Mouse (Mus musculus) C2C12 (cell line): ENCODE results near the gene Gm12886.

Source experiments
- CEBPB ChIP-seq: IDR thresholded peaks from one replicate; pipeline ENCODE4 v1.6.1; 2011; ENCODE audit warnings: low read depth, mild to moderate bottlenecking, control low read depth, moderate library complexity
- CTCF ChIP-seq: IDR thresholded peaks from one replicate; pipeline ENCODE4 v1.5.1; 2011; ENCODE audit not compliant: control insufficient read depth, insufficient read depth, insufficient read length
- FOSL1 ChIP-seq: IDR thresholded peaks from one replicate; pipeline ENCODE4 v1.8.0; 2011; ENCODE audit warnings: mild to moderate bottlenecking, low read length; ENCODE audit not compliant: poor library complexity, insufficient read depth, severe bottlenecking
- MAX ChIP-seq: IDR thresholded peaks from one replicate; pipeline ENCODE4 v1.6.1; 2011; ENCODE audit warnings: mild to moderate bottlenecking, control low read depth
- MYOG ChIP-seq: IDR thresholded peaks from one replicate; pipeline ENCODE4 v1.6.1; 2011; ENCODE audit not compliant: control insufficient read depth, insufficient read length; ENCODE audit errors: extremely low read depth

GRCm38 (mm10) chr4:121422999-121423398, at the start of gene Gm12886:
- TF ChIP-seq MAX (no peak), CTCF (no peak), MYOG (no peak), FOSL1 (no peak), CEBPB (no peak)
